Mouse (Mus musculus): Measurements from ENCODE around the gene Habp2.

Gene Habp2

DNA sequence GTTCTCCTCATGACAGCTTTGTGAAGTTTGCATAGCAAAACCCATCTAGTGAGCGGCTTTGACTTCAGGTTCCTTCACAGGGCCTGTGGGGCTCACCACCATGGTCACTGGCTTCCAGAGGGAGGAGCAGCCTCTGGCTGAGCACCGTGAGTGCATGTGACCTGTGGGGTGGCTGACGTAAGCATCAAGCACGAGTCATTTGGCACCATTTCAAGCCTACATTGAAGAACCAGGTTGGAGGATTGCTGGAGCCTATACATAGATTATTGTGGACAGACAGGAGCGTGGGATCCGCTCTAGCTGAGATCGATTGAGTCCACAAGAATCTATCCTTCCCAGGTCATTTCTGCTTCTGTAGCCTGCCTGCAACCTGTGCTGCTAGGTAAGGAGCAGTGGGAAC lies at the start of gene Habp2:
TSS of gene Habp2 (plus strand) at position 272 of the 400 bp plus-strand sequence.
- no peak for DNase-seq (ENCODE audit: low read depth, low spot score)
- H3K27me3 ChIP-seq (ENCODE audit: control insufficient read depth, insufficient read depth, low read length, poor library complexity, severe bottlenecking) = no peaks in the 10 kb centered on the region
- H3K36me3 ChIP-seq (ENCODE audit: control insufficient read depth, insufficient read depth, low read length, poor library complexity, severe bottlenecking) = no peaks in the 10 kb centered on the region

DNA sequence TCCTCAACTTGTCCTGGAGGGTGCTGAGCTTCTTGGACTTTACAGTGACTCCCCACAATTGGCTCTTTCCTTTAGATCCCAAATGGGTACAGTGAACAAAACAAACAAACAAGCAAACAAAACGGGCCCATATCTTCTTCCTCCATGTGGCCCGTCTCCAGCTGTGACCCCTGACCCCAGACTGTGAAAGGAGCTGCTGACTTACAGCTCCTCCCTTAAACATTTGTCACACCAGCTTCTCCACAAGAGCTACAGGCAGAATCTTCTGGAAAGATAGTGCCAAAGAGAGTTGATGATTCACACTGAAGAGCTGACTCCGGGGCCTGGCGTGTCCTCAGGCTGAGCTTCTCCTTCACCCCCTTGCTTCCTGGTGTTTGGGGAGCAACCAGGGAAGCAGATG lies 48.4 kb upstream of the Habp2 start:
- no peaks in the 10 kb centered on the region for H3K27me3 ChIP-seq (ENCODE audit: control insufficient read depth, insufficient read depth, low read length, poor library complexity, severe bottlenecking)
- no peak for DNase-seq (ENCODE audit: low read depth, low spot score)
- H3K36me3 ChIP-seq (ENCODE audit: control insufficient read depth, insufficient read depth, low read length, poor library complexity, severe bottlenecking) = no peaks in the 10 kb centered on the region

DNA sequence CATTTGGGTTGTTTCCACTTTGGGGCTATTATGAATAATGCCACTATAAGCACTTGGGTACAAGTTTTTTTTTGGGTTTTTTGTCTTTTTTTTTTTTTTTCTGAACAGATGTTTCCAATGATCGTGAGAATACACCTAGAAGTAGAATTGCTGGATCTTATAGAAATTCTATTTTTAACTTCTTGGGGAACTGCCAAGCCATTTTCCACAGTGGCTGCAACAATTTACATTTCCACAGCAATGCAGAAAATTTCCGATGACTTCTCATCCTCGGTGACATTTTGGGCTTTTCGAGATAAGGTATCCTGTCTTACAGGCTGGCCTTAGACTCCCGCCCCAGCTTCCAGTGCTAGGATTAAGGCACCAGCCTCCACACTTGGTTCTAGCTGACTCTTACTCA lies 41.7 kb upstream of the Habp2 start:
- Histone ChIP-seq H3K27me3 (ENCODE audit: control insufficient read depth, insufficient read depth, low read length, poor library complexity, severe bottlenecking) (no peaks in the 10 kb centered on the region), H3K36me3 (ENCODE audit: control insufficient read depth, insufficient read depth, low read length, poor library complexity, severe bottlenecking) (no peaks in the 10 kb centered on the region)
- DNase-seq (ENCODE audit: low read depth, low spot score) = no peak

DNA sequence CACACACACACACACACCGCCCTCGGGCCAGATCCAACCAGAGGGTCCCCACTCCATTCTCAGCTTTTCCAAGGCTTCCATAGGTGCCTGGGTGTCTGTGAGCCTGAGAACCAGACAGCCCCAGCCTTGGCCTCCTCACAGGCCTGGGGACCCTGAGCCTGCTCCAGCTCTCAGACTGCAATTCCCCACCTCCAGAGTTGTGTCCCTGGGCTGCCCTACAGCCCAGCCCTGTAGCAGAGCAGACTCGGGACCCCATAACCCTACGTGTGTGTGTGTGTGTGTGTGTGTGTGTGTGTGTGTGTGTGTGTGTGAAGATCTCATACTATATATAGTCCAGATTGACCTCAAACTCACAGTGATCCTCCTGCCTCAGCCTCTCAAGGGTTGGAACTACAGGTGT lies 34.1 kb upstream of the Habp2 start:
- no peaks in the 10 kb centered on the region for H3K27me3 ChIP-seq (ENCODE audit: control insufficient read depth, insufficient read depth, low read length, poor library complexity, severe bottlenecking)
- DNase-seq (ENCODE audit: low read depth, low spot score) = no peak
- no peaks in the 10 kb centered on the region for H3K36me3 ChIP-seq (ENCODE audit: control insufficient read depth, insufficient read depth, low read length, poor library complexity, severe bottlenecking)

DNA sequence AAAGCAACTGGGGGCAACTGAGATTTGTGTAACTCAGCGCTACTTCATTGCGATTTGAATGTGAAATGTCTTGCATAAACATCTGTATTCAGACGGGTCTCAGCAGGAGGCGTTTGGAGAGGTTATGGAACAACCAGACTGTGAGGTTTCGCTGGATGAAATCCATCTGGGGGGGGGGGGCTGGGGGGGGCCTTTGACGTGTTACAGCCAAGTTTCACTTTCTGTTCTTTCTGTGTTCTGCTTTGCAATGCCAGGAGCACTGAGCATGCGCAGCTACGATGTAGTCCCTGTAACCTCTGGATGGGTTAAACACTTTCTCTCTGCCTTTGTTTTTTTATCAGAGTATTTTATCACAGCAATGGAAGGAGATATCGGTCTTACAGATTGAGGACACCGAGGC lies 33.7 kb upstream of the Habp2 start:
- H3K27me3 ChIP-seq (ENCODE audit: control insufficient read depth, insufficient read depth, low read length, poor library complexity, severe bottlenecking) = no peaks in the 10 kb centered on the region
- H3K36me3 ChIP-seq (ENCODE audit: control insufficient read depth, insufficient read depth, low read length, poor library complexity, severe bottlenecking) = no peaks in the 10 kb centered on the region
- no peak for DNase-seq (ENCODE audit: low read depth, low spot score)

DNA sequence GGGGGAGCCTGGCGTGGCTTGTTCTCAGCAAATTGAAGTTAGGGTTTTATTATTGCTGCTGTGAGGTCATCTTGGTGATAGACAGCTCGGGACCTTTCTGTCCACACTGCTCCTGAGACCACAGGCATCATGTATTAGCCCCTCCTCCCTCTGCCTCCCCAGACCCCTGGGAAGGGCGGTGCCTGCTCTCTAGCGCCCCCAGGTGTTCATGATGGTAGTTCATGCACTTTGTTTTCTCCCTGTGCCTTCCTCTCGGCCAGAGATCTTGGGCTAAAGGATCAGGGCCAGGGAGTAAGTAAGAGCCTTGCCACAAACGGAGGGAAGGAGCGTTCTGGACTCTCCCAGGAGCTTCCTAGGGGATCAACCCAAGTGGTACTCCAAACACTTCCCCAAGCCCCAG lies 32.2 kb upstream of the Habp2 start:
- DNase-seq (ENCODE audit: low read depth, low spot score) = no peak
- no peaks in the 10 kb centered on the region for H3K27me3 ChIP-seq (ENCODE audit: control insufficient read depth, insufficient read depth, low read length, poor library complexity, severe bottlenecking)
- no peaks in the 10 kb centered on the region for H3K36me3 ChIP-seq (ENCODE audit: control insufficient read depth, insufficient read depth, low read length, poor library complexity, severe bottlenecking)

DNA sequence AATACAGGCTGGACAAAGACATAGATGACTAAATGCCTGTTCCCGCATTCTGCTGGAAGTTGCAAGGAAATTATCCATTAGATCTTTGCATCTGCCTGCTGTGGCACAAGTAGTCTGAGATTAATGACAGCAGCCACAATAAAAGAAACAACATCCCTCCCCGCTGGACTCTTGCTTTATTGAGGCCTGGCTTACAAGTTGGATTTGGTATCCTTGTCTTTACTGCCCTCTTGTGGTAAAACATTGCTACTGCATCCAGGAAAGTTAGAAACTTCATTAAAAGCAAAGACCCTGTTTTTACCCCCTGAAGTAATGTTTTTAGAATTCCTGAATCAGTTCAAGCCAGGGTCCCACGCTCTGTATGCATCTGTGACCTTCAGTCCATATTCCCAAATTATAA lies 31.4 kb upstream of the Habp2 start:
- no peaks in the 10 kb centered on the region for H3K36me3 ChIP-seq (ENCODE audit: control insufficient read depth, insufficient read depth, low read length, poor library complexity, severe bottlenecking)
- H3K27me3 ChIP-seq (ENCODE audit: control insufficient read depth, insufficient read depth, low read length, poor library complexity, severe bottlenecking) = no peaks in the 10 kb centered on the region
- peak; percentile 49 for DNase-seq (ENCODE audit: low read depth, low spot score)

DNA sequence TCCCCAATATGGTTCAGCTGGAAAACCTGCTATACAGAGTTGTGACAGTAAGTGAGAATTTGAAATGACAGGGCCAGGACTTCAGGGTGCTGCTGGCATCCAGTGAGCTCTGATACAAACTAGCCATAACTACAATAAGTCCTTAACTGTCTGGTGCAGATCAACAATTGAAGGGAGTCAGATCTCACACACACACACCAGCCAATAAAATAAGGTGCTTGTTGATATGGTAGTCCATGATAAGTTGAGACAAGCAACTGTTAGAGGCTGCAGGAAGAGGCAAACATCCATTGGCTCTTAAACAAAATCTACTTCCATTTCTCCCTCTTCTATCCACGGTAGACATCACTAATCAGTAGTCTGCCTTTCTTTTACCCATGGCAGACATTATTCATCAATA lies 30.7 kb upstream of the Habp2 start:
- DNase-seq (ENCODE audit: low read depth, low spot score) = no peak
- Histone ChIP-seq H3K27me3 (ENCODE audit: control insufficient read depth, insufficient read depth, low read length, poor library complexity, severe bottlenecking) (no peaks in the 10 kb centered on the region), H3K36me3 (ENCODE audit: control insufficient read depth, insufficient read depth, low read length, poor library complexity, severe bottlenecking) (no peaks in the 10 kb centered on the region)

DNA sequence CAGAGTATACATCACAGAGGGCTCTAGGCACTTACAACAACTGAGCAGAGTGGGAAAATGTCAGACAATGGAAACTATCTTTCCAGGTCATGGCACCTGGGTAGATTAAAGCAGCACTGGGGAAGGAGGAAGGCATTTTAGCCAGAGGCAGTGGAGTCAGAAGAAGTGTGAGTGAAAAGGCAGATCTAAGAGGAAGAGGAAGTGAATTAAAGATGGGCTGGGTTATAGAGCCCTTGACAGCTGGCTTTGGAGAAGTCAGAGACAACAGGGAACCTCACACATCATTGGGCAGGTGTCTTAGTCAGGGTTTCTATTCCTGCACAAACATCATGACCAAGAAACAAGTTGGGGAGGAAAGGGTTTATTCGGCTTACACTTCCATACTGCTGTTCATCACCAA lies 30.2 kb upstream of the Habp2 start:
- peak; percentile 45 for DNase-seq (ENCODE audit: low read depth, low spot score)
- no peaks in the 10 kb centered on the region for H3K27me3 ChIP-seq (ENCODE audit: control insufficient read depth, insufficient read depth, low read length, poor library complexity, severe bottlenecking)
- H3K36me3 ChIP-seq (ENCODE audit: control insufficient read depth, insufficient read depth, low read length, poor library complexity, severe bottlenecking) = no peaks in the 10 kb centered on the region

DNA sequence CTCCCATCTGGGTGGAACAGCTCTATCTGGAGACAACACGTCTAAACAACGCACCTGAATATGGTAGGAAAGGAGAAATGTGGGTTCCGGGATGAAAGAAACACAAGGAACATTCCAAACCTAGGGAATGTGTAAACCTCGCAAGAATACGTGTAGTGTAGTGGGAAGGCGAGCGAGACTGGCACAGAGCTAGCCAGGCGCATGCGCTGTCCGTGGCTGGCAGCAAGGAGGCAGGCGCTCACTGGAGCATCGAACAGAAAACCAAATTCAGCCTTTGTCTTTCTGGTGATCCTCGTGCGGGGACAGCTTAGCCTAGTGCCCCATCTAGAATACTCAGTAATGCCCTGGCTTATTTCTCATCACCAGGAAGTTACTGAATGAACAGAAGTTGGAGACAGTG lies 23.2 kb upstream of the Habp2 start:
- no peaks in the 10 kb centered on the region for H3K27me3 ChIP-seq (ENCODE audit: control insufficient read depth, insufficient read depth, low read length, poor library complexity, severe bottlenecking)
- no peaks in the 10 kb centered on the region for H3K36me3 ChIP-seq (ENCODE audit: control insufficient read depth, insufficient read depth, low read length, poor library complexity, severe bottlenecking)
- DNase-seq (ENCODE audit: low read depth, low spot score) = peak; percentile 7

DNA sequence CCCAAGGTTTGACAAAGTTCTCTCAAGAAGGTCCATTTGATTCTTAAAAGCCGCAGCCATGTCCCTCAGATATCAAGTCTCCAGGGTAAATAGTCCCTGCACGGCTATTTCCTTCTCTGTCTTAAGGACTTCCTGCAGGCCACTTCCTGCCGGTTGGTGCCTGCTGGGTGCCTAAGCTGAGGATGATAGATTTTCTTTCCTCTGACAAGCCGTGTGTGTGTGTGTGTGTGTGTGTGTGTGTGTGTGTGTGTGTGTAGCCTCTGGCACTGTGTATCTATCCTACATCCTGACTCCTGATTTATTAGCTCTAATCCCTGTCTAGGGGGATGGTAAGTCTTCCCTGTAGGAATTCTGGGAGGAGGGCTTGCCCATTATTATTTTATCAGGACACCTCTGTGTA lies 22.8 kb upstream of the Habp2 start:
- no peak for DNase-seq (ENCODE audit: low read depth, low spot score)
- no peaks in the 10 kb centered on the region for H3K27me3 ChIP-seq (ENCODE audit: control insufficient read depth, insufficient read depth, low read length, poor library complexity, severe bottlenecking)

DNA sequence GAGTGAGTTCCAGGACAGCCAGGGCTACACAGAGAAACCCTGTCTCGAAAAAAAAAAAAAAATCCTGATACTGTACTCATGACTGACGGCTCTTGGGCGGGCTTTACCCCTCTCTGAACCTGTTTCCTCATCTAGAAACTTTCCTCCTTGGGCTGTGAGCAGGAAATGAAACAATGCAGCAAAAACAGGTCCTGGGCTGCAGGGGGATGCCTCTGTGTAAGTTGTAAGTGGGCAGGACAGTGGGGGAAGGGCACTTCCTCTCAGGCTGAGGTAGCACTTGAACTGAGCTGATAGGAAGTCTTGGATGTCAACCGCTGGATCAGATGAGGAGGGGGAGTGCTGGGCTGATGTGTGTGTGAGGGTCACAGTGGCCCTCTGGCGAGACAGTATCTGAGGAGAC lies 21.8 kb upstream of the Habp2 start:
- DNase-seq (ENCODE audit: low read depth, low spot score) = peak; percentile 28
- Histone ChIP-seq H3K36me3 (ENCODE audit: control insufficient read depth, insufficient read depth, low read length, poor library complexity, severe bottlenecking) (no peaks in the 10 kb centered on the region), H3K27me3 (ENCODE audit: control insufficient read depth, insufficient read depth, low read length, poor library complexity, severe bottlenecking) (no peaks in the 10 kb centered on the region)

More for the DNA sequence above, 22.8 kb upstream of the Habp2 start:
- no peaks in the 10 kb centered on the region for H3K36me3 ChIP-seq (ENCODE audit: control insufficient read depth, insufficient read depth, low read length, poor library complexity, severe bottlenecking)

DNA sequence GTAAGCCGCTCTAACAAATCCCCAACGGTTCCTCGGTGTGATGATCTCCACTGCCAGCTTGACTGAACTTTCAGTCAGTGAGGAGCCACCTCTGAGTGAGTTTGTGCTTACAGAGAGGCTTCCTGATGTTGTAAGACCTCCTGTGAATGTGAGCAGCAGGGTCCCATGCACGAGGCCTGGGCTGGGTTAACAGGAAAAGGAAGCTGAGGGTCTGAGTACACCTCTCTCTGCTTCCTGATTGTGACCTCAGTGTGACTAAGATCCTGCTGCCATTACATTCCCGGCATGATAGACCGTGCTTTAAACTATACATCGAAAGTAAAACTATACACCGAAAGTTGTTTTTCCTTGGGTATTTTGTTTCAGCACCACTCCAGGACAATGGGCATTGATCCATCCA lies 14.9 kb upstream of the Habp2 start:
- DNase-seq (ENCODE audit: low read depth, low spot score) = no peak
- Histone ChIP-seq H3K36me3 (ENCODE audit: control insufficient read depth, insufficient read depth, low read length, poor library complexity, severe bottlenecking) (no peaks in the 10 kb centered on the region), H3K27me3 (ENCODE audit: control insufficient read depth, insufficient read depth, low read length, poor library complexity, severe bottlenecking) (no peaks in the 10 kb centered on the region)

DNA sequence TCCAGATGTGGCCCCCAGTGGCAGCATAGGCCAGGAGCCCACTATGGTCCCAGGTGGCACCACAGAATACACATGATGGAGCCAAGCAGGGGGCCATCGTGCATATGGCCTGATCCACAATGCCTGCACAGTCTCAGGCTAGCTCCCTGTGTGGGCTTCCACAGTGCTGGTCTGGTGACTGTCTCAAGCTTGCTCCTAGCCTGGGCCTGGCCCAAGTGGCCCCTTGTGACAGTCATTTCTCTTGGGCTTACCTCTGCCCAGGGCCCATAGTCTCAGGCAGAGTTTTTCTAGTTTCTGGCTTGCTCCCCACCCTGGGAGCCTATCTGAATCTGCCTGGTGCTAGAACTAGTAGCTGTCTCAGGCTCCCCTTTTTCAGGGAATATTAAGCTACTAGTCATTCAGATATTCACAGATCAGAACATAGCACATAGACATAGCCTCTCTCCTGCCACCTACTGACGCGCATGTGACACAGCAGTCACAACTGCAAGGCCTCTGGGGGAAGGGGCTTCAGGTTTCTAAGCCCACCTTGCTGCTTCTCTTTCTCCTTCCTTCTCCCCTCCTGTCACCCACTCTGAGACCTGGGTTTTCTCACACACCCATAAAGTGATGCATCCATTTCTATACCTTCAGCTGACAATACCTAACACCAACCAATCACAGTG lies 9.7 kb upstream of the Habp2 start:
- H3K27me3 ChIP-seq (ENCODE audit: control insufficient read depth, insufficient read depth, low read length, poor library complexity, severe bottlenecking) = no peaks in the 10 kb centered on the region
- H3K36me3 ChIP-seq (ENCODE audit: control insufficient read depth, insufficient read depth, low read length, poor library complexity, severe bottlenecking) = no peaks in the 10 kb centered on the region
- DNase-seq (ENCODE audit: low read depth, low spot score) = no peak

DNA sequence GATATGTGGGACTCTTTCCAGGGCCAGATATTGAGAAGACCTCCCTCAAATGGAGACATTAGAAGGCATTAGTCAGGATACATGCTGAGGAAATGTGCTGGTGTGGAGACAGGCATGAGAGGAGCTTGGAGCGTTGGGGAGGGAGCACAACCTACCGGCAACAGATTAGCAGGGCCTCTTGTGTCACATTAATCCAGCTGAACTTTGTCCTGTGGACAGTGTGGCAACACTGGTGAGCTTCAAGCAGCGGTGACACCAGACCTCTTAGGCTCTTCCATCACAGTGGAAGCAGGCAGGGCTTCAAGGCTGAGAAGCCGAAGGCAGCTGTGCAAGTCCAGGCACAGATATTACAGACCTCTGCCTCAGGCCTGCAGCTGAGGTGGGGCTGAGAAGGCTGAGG lies 9.0 kb upstream of the Habp2 start:
- no peak for DNase-seq (ENCODE audit: low read depth, low spot score)
- no peaks in the 10 kb centered on the region for H3K27me3 ChIP-seq (ENCODE audit: control insufficient read depth, insufficient read depth, low read length, poor library complexity, severe bottlenecking)
- no peaks in the 10 kb centered on the region for H3K36me3 ChIP-seq (ENCODE audit: control insufficient read depth, insufficient read depth, low read length, poor library complexity, severe bottlenecking)

DNA sequence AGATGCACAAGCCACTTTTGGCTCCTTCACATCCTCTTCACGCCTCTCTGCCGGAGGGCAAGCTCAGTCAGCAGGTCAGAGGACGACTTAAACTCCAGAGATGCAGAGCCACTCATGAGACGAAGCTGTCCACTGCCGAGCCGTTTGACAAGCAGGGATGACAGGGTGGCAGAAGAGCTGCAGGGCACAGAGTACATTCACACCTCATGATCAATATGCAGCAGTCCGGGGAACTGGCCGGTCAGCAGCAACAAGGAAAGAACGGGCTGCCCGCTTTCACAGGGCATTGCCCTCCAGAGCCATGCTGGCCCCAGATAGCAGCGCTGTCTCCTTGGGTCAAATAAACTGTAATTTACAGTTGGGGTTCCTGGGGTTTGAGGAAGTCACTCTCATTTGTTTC lies 8.6 kb upstream of the Habp2 start:
- H3K36me3 ChIP-seq (ENCODE audit: control insufficient read depth, insufficient read depth, low read length, poor library complexity, severe bottlenecking) = no peaks in the 10 kb centered on the region
- DNase-seq (ENCODE audit: low read depth, low spot score) = no peak
- H3K27me3 ChIP-seq (ENCODE audit: control insufficient read depth, insufficient read depth, low read length, poor library complexity, severe bottlenecking) = no peaks in the 10 kb centered on the region
